Mouse (Mus musculus) embryo, embryonic 9.5 days (tissue): ENCODE data around the gene Fahd1.

Experiments used
- DNase-seq: peaks from one replicate; pipeline ENCODE4 v3.0.0-alpha.2; 2017; ENCODE audit errors: extremely low spot score

Gene Fahd1

GRCm38 (mm10) chr17:24850065-24850772 is at the start of gene Fahd1:
Fahd1 (minus strand) TSS chr17:24850364.
- DNase-seq = peak; percentile 97

- no peak for DNase-seq
Observed at GRCm38 (mm10) chr17:24899153-24899552, 49.0 kb upstream of the Fahd1 start.

GRCm38 (mm10) chr17:24898041-24898854 is 48.1 kb upstream of the Fahd1 start:
- no peak for DNase-seq

- no peak for DNase-seq
Observed at GRCm38 (mm10) chr17:24897600-24897999, 47.4 kb upstream of the Fahd1 start.

- no peak for DNase-seq
Observed at GRCm38 (mm10) chr17:24896993-24897269, 46.8 kb upstream of the Fahd1 start.

- DNase-seq = peak; percentile 85
Observed at GRCm38 (mm10) chr17:24896241-24896992, 46.3 kb upstream of the Fahd1 start, which contains the start of gene Nme3. Nme3 (plus strand) TSS chr17:24896500.

GRCm38 (mm10) chr17:24895571-24896240 is 45.5 kb upstream of the Fahd1 start:
- no peak for DNase-seq

- peak; percentile 85 for DNase-seq
Observed at GRCm38 (mm10) chr17:24894995-24895547, 44.9 kb upstream of the Fahd1 start, which contains the start of the genes Eme2 and Mrps34. Eme2 (minus strand) TSS chr17:24895087. Mrps34 (plus strand) TSS chr17:24895116.

GRCm38 (mm10) chr17:24894061-24894994 is 44.2 kb upstream of the Fahd1 start:
- no peak for DNase-seq

GRCm38 (mm10) chr17:24893276-24893675 is 43.1 kb upstream of the Fahd1 start:
- DNase-seq = no peak

GRCm38 (mm10) chr17:24892785-24893184 is 42.6 kb upstream of the Fahd1 start:
- DNase-seq = no peak

GRCm38 (mm10) chr17:24891321-24891720 is 41.2 kb upstream of the Fahd1 start:
- no peak for DNase-seq

GRCm38 (mm10) chr17:24890151-24891092 is 40.3 kb upstream of the Fahd1 start:
- no peak for DNase-seq

- DNase-seq = no peak
Observed at GRCm38 (mm10) chr17:24888862-24889261, 38.7 kb upstream of the Fahd1 start.

GRCm38 (mm10) chr17:24887291-24888080 is 37.3 kb upstream of the Fahd1 start:
- DNase-seq = no peak

GRCm38 (mm10) chr17:24886932-24887271 is 36.7 kb upstream of the Fahd1 start:
- DNase-seq = no peak

GRCm38 (mm10) chr17:24886134-24886931 is 36.2 kb upstream of the Fahd1 start, which contains the start of the genes Nubp2 and Spsb3:
Nubp2 (minus strand) TSS chr17:24886349.
Spsb3 (plus strand) TSS chr17:24886643.
- peak; percentile 96 for DNase-seq
